Mouse (Mus musculus) kidney, embryonic 15.5 days (tissue): ENCODE results near the gene Gm5799. TPM values are rescaled to one million over a fixed set of nuclear protein-coding genes. Genes with fewer than 3 reads are reported as not detected.
A peak's percentile ranks its signal among the peaks of the same experiment; 100 is the strongest.
"Not testable (repeated sequence)": the region's sequence is repeated elsewhere in the genome, so short reads cannot be mapped to it uniquely, and the experiment has no call there.

Source experiments
- ATAC-seq: fragments of 200-750 bp; cut with Nextera tagmentation; replicated peaks from 2 replicates; pipeline ENCODE4 v1.8.0; 2017; ENCODE audit warnings: moderate TSS enrichment; ENCODE audit not compliant: low FRiP score
- H3K27ac ChIP-seq: fragments of 300-500 bp; sonication (generic); 2 replicates; pipeline ENCODE4 v1.5.1; 2015; ENCODE audit warnings: mild to moderate bottlenecking, inconsistent platforms
- H3K27me3 ChIP-seq: fragments of 300-500 bp; sonication (generic); 2 replicates; pipeline ENCODE4 v1.6.1; 2015; ENCODE audit warnings: inconsistent platforms
- H3K36me3 ChIP-seq: fragments of 300-500 bp; sonication (generic); 2 replicates; pipeline ENCODE4 v1.6.1; 2015; ENCODE audit warnings: inconsistent platforms
- H3K4me1 ChIP-seq: fragments of 300-500 bp; sonication (generic); 2 replicates; pipeline ENCODE4 v1.6.1; 2015; ENCODE audit warnings: inconsistent platforms
- H3K4me2 ChIP-seq: fragments of 300-500 bp; sonication (generic); 2 replicates; pipeline ENCODE4 v1.6.1; 2015; ENCODE audit warnings: moderate library complexity, mild to moderate bottlenecking, inconsistent platforms
- H3K4me3 ChIP-seq: fragments of 300-500 bp; sonication (generic); replicated peaks from 2 replicates; pipeline ENCODE4 v1.5.1; 2015; ENCODE audit warnings: mild to moderate bottlenecking, inconsistent platforms
- H3K9ac ChIP-seq: fragments of 300-500 bp; sonication (generic); 2 replicates; pipeline ENCODE4 v1.6.1; 2015; ENCODE audit warnings: mild to moderate bottlenecking, inconsistent platforms
- H3K9me3 ChIP-seq: fragments of 300-500 bp; sonication (generic); replicated peaks from 2 replicates; pipeline ENCODE4 v1.6.1; 2016; ENCODE audit warnings: inconsistent platforms
- WGBS: fragments of 180-500 bp; shearing (Covaris S2); methylation state at CpG from one replicate; pipeline ENCODE4 v1.1.7; 2015; ENCODE audit warnings: mixed read lengths; 5-methylcytosine and 5-hydroxymethylcytosine counted together
- polyA plus RNA-seq: library from polyadenylated mRNA; unstranded; fragments of >200 nt; fragmentation: Nextera tagmentation; extraction: Ambion mirVana; gene quantifications from 2 replicates; pipeline ENCODE4 v1.2.1, GENCODE M21; 2015

The Gm5799 gene
- not detected in 2 replicates for polyA plus RNA-seq

GRCm38 (mm10) chr14:43543276-43543675 is at the start of gene Gm5799:
TSS of gene Gm5799 (plus strand) at chr14:43543576.
- H3K36me3 ChIP-seq, H3K27me3 ChIP-seq, H3K27ac ChIP-seq, H3K4me2 ChIP-seq, H3K4me3 ChIP-seq, ATAC-seq, H3K9me3 ChIP-seq, H3K9ac ChIP-seq, H3K4me1 ChIP-seq: not testable (repeated sequence)
- WGBS = 93% methylated on average over 2 of the region's 2 CpGs

GRCm38 (mm10) chr14:43531052-43532010 is 12.0 kb upstream of the Gm5799 start:
- H3K36me3 ChIP-seq, H3K4me2 ChIP-seq, H3K27me3 ChIP-seq, H3K9me3 ChIP-seq, H3K9ac ChIP-seq, H3K4me1 ChIP-seq, H3K4me3 ChIP-seq, H3K27ac ChIP-seq: not testable (repeated sequence)
- 0 out of 2 replicates have a peak, but pooled peaks have one; percentile 56 for ATAC-seq
- WGBS = 25% methylated on average over 14 of the region's 15 CpGs

GRCm38 (mm10) chr14:43532011-43532383 is 11.4 kb upstream of the Gm5799 start:
- not testable (repeated sequence) for ATAC-seq, H3K4me1 ChIP-seq, H3K4me3 ChIP-seq, H3K9me3 ChIP-seq, H3K36me3 ChIP-seq, H3K27ac ChIP-seq, H3K4me2 ChIP-seq, H3K9ac ChIP-seq, H3K27me3 ChIP-seq
- no CpG with 5 or more reads among the region's 6 CpGs for WGBS

GRCm38 (mm10) chr14:43532387-43532786 is 11.0 kb upstream of the Gm5799 start:
- H3K27me3 ChIP-seq, ATAC-seq, H3K9me3 ChIP-seq, H3K9ac ChIP-seq, H3K4me1 ChIP-seq, H3K27ac ChIP-seq, H3K4me3 ChIP-seq, H3K36me3 ChIP-seq, H3K4me2 ChIP-seq: not testable (repeated sequence)
- WGBS = 55% methylated on average over 5 of the region's 6 CpGs

GRCm38 (mm10) chr14:43538144-43538543 is 5.2 kb upstream of the Gm5799 start:
- not testable (repeated sequence) for H3K36me3 ChIP-seq, H3K27me3 ChIP-seq, H3K9ac ChIP-seq, H3K27ac ChIP-seq, ATAC-seq, H3K4me3 ChIP-seq, H3K9me3 ChIP-seq, H3K4me2 ChIP-seq, H3K4me1 ChIP-seq
- WGBS = 73% methylated on average over 2 of the region's 2 CpGs

- not testable (repeated sequence) for H3K4me3 ChIP-seq, H3K36me3 ChIP-seq, H3K27me3 ChIP-seq, H3K4me2 ChIP-seq, H3K9ac ChIP-seq, H3K4me1 ChIP-seq, ATAC-seq, H3K27ac ChIP-seq, H3K9me3 ChIP-seq
These were observed 2.9 kb downstream of the Gm5799 start for GRCm38 (mm10) chr14:43546281-43546680.

- H3K9me3 ChIP-seq, H3K27me3 ChIP-seq, ATAC-seq, H3K9ac ChIP-seq, H3K4me1 ChIP-seq, H3K4me3 ChIP-seq, H3K36me3 ChIP-seq, H3K27ac ChIP-seq, H3K4me2 ChIP-seq: not testable (repeated sequence)
- 83% methylated on average over 2 of the region's 2 CpGs for WGBS
These were observed 8.9 kb downstream of the Gm5799 start for GRCm38 (mm10) chr14:43552271-43552670.

GRCm38 (mm10) chr14:43577969-43578368 is 34.6 kb downstream of the Gm5799 start:
- H3K27ac ChIP-seq, H3K36me3 ChIP-seq, H3K4me3 ChIP-seq, H3K4me1 ChIP-seq, ATAC-seq, H3K9ac ChIP-seq, H3K9me3 ChIP-seq, H3K27me3 ChIP-seq, H3K4me2 ChIP-seq: not testable (repeated sequence)
- 75% methylated on average over 4 of the region's 4 CpGs for WGBS

GRCm38 (mm10) chr14:43579046-43579445 is 35.7 kb downstream of the Gm5799 start, which contains the start of gene Gm17654:
TSS of gene Gm17654 (minus strand) at chr14:43579146.
- H3K27me3 ChIP-seq, H3K9me3 ChIP-seq, H3K4me3 ChIP-seq, H3K27ac ChIP-seq, ATAC-seq, H3K36me3 ChIP-seq, H3K4me1 ChIP-seq, H3K4me2 ChIP-seq, H3K9ac ChIP-seq: not testable (repeated sequence)
- 94% methylated on average over 1 of the region's 2 CpGs for WGBS

Other genes with a start within 250 kb of the Gm5799 start
- gene Gm8127, start 249.7 kb upstream of the Gm5799 start, polyA plus RNA-seq = not detected in 2 replicates
- gene 1700001F09Rik, start 195.8 kb upstream of the Gm5799 start, polyA plus RNA-seq = not detected in 2 replicates
- not detected in 2 replicates for gene Gm8138, start 127.2 kb upstream of the Gm5799 start, polyA plus RNA-seq
- not detected in 2 replicates for gene Gm17654, start 35.6 kb downstream of the Gm5799 start, polyA plus RNA-seq
- gene Gm10375, start 64.4 kb downstream of the Gm5799 start, polyA plus RNA-seq = not detected in 2 replicates
- gene Gm8165, start 133.6 kb downstream of the Gm5799 start, polyA plus RNA-seq = not detected in 2 replicates
- 1.00 and 1.3 TPM in 2 replicates for gene Gm7324, start 154.3 kb downstream of the Gm5799 start, polyA plus RNA-seq
- gene Gm16506, start 183.9 kb downstream of the Gm5799 start, polyA plus RNA-seq = not detected in 2 replicates
- gene Gm6526, start 204.3 kb downstream of the Gm5799 start, polyA plus RNA-seq = not detected in 2 replicates
- gene Gm8180, start 241.2 kb downstream of the Gm5799 start, polyA plus RNA-seq = not detected in 2 replicates